Mouse (Mus musculus): Measurements from ENCODE around the gene Ntsr1.

Gene Ntsr1

DNA sequence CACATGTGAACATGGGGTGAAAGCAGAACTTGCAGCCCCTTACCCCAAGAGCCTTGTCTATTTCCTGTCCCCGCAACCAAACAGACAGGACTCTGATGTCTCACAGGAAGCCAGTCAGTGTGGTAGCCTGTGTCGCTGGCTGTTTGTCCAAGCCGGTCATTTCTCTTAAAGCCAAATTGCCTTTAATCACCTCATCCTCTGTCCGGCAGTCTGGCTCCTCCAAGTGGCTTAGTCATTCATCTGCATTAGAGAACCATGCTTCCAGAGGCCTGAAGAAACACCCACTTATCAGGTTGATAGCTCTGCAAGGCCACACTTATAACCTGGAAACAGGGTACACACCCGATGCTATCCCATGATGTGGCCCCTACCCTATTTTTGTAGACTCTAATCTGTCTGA is 62.4 kb downstream of the Ntsr1 start:
- no peak for DNase-seq (ENCODE audit: low read depth)

DNA sequence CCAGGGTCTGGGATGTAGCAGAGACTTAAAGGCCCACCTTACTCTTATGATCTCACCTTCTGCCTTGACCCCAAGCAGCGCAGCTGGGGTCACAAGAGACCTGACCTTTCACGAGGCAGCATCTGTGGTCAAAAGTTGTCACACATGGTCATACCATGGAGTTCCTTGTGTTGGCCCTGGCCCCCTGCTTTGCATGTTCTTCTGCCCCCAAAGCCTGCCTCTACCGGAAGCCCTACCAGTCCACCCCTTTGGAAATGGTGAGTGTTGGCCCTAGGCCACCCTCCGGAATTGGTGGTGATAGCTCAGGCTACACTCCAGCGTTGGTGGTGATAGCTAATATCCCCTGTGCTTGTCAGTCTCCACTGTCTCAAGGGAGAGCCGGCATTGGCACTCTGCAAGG is 63.5 kb downstream of the Ntsr1 start:
- no peak for DNase-seq (ENCODE audit: low read depth)

DNA sequence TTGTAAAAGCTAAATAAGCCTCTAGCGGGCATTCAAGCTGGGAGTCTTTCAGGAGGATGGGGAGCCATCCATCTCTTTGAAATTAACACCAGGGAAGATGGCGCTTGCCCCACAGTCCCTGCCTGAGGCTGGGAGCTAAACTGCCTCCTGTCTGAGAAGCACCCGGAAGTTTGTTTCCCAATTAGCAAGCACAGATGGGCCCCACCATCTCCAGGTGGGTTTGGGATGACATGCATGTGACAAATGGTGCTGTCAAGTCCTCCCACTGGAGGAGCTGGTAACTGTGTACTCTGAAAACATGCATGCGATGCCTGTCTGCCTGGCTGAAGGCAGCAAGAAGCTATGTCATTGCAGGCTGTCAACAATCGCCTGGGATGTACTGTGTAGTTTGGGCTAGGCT is 64.1 kb downstream of the Ntsr1 start:
- DNase-seq (ENCODE audit: low read depth), result no peak

DNA sequence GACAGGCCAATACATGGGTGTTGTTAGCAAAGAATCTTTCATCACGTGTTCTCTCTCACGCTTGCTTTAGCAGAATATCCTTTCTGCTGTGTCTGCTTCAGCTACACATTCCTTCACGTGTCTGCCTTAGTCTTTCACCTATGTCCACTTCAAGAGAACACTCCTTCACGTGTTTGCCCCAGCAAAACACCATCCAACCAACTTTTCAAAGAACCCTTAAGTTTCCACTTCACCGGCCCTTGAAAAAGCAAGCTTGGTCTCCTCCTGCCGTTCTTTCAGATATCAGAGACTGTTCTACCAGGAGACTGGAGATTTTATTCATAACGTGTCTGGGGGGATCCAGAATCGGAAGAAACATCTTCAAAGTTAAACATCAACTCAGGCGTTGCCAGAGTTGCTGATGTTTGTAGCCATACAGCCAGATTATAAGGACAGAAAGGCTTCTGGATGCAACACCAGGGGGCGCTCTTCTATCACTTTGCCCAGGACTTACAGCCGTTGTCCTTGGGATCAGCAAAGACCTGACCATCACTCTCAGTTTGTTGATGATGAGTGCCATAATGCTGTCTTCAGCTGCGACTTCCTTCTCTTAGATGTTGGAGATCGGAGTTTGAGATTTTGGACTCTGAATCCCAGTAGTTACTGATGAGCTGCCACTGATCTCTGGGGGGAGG is 66.6 kb downstream of the Ntsr1 start:
- peak; percentile 85 for DNase-seq (ENCODE audit: low read depth)

DNA sequence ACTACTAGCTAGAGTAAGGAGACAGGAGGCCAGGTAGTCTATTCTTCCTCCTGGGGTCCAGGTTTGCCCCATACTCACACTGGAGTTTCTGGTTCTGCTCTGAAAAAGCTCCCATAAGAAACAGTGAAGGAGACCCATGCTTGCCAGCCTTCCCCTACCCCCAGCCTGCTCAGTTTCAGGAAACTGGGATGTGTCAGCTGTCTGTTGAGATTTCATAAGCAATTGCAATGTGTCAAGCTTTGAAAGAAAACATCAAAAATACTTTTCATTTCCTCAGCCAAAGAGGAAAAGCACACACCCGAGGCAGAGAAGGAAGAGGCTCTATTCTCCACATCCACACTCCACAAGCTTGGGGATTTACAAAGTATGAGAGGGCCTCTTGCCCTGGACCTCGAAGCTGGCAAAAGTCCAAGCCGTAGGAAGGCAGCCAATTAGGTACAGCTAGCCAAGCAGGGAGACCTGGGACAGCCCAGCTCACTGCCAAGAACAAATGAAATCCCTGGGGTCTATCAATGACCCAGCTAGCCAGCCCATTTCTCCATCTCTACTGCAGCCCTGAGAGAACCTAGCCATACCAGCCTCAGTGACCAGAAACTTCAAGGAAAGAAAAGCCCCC is 69.4 kb downstream of the Ntsr1 start:
- DNase-seq (ENCODE audit: low read depth), result peak; percentile 61

DNA sequence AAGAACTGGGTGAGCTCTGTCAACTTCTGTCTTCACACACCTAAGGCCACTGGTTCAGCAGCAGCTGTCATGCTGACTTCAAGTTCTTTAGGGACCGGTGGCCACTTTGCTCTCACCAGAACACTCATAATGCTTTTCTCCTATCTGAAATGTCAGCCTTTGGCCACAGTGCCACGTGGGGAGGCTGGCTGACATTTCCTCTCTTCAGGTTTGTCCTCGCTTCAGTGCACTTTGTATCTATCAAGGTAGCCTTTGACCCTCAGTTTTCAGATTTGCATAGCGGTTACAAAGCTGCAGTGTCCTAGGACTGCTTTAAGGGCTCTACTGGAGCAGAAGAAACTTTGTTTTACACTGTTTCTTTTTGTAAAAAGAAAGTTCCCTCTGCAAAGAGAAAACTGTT is 76.7 kb downstream of the Ntsr1 start:
- DNase-seq (ENCODE audit: low read depth), result no peak

DNA sequence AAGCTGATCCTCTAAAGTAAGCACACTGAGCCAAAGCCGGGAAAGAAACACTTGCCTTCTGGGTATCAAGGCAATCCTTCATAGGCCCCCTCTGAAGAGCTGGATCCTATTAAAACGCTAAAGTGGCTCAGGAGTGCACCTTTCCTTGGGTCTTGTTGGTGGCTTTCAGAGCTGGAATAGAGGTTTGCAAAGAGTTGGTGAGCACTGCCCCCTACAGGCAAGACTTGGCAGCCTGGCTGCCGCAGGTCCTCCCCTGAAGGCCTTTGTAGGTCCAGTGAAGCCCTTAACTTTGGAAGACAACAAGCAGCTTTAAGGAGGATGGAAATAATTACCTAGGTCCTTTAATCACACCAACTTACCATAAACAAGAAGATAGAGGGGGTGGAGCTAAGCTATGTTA is 78.9 kb downstream of the Ntsr1 start:
- peak; percentile 87 for DNase-seq (ENCODE audit: low read depth)

DNA sequence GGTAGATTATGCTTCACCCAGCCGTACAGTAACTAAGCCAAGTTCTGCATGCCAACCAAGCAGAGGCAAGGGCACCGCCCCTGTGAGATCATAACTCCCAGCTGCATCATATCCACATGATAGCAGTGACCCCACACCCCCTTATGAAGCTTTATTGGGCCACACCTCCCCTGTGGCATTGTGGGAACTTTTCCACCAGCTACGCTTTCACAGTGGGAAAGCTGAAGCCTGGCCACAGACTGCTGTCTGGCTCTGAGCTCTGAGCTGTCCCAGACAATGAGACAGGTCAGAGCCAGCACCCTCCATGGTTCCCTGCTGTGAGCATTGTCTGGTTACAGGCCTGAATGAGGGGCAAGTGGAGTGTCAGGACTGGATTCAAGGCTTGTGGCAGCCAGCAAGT is 81.2 kb downstream of the Ntsr1 start, which contains the start of gene Mrgbp:
Mrgbp (plus strand) TSS at position 303 of the 400 bp plus-strand sequence.
- DNase-seq (ENCODE audit: low read depth), result peak; percentile 56

DNA sequence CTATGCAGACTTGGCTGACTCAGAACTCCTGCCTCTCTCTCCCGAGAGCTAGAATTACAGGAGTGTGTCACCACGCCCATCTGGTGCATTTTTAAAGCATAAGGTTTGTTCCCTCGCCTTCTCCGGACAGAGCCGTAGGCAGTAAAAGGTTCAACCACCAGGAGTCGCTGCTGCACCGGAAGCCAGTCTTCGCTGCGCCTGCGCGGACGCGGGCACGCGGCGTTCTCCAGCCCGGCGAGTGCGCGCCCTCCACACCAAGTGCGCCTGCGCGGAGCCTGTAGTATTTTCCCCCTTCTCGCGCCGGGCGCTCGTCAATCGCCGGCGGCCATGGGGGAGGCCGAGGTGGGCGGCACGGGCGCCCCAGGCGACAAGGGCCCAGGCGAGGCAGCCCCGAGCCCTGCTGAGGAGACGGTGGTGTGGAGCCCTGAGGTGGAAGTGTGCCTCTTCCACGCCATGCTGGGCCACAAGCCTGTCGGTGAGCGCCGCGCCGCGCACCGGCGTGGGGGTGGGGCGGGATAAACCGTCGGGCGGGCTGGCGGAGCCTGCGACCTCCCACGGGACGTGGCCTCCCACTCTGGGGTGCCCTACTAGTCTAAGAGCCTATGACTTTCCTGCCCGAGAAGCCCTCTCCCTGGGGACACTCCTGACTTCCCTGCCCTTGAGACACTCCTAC is 82.8 kb downstream of the Ntsr1 start:
- peak; percentile 98 for DNase-seq (ENCODE audit: low read depth)

DNA sequence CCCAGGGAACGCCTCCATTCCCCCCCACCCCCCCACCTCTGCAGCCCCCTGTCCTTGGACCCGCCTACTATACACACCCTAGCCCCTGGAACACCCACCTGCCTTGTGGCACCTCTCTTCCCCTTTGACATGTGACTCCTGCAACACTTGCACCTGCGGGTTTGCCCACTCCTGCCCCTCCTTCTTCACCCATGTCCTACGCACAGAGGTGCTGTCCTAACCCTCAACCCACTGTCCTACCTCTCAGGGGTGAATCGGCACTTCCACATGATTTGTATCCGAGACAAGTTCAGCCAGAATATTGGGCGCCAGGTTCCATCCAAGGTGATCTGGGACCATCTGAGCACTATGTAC is 83.4 kb downstream of the Ntsr1 start:
- DNase-seq (ENCODE audit: low read depth), result no peak

DNA sequence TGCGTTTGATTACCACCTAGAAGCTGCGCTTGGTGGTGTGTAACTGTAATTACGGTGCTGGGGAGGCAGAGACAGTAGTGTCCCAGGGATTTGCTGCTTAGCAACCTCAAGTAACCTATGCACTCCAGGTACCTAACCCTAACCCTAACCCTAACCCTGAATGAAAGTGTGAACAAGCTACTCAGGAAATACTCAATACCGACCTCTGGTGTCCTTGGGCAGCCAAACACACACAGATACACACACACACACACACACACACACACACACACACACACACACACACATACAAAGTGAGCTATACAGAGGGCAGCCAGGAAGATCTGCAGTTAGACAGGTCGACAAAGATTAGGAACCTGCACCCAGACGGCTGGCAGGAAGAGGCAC is 89.0 kb downstream of the Ntsr1 start:
- DNase-seq (ENCODE audit: low read depth), result no peak

DNA sequence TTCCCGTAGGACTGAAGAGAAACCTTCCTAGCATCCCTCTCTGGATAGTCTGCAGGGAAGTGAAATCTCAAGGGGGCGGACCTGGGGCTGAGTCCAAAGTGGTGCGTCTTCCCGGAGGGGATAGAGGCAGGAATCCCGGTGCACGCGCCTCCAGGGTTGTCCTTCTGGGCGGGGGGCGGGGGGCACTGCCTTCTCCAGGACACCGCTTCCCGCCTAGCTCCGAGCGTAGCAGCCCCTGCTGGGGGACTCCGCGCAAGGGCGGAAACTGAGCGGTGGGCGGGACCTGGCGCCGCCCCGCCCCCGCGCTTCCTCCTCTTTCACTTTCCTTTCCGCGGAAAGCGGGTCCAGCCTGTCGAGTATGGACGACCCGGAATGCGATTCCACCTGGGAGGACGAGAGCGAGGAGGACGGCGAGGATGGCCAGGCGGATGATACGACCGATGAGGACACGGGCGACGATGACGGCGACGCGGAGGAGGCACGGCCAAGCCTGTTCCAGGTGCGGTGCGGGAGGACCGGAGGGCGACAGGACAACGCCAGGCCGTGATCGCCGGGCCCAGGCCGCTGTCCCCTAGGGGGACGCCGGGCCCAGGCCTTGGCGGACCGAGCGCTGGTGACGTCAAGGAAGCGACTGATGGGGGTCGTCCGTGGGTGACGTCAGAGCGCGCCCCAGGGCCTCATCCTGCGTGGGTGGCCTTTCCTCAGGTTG is 89.5 kb downstream of the Ntsr1 start, which contains the start of gene Ogfr:
Ogfr (plus strand) TSS at position 123 of the 709 bp plus-strand sequence.
- peak; percentile 91 for DNase-seq (ENCODE audit: low read depth)

All from NIH3T3 (cell line).